ENCODE assay signal across 15 mouse cellular contexts in the genomic region with DNA sequence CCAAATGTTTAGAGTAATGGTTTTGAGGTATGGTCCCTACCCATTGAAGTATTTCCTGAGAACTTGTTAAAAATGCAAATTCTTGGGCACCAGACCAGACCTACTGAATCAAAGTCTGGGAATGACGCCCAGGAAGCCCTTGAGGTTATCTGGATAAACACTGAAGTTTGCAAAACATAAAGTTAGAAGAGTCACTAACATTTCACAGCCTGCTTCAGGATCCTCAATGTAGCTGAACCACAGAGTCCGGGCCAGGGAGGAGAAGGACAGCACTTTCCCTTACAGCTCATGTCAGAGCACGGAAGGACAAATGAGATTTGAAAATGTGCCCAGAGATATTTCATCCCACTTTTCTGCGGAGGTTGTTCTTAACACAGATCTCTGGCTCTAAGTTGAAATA.
DNase-seq lines count a peak whose midpoint lies in the region; ATAC-seq and TF ChIP-seq lines count a peak whose summit lies in the region.
"Had no signal": no experiment of that assay in that cellular context is flagged by ENCODE, and none has a peak within 500 bp of the region (broad histone marks: within the 10 kb centered on the region; RNA-seq: fewer than 3 reads in every experiment).

No protein-coding gene starts in this region.

- no peaks in the 10 kb centered on the region for H3K36me3 ChIP-seq in kidney, postnatal 0 days (ENCODE audit: insufficient read depth, low read length)
- H3K36me3 ChIP-seq in lung, postnatal 0 days (ENCODE audit: insufficient read depth, low read length), result no peaks in the 10 kb centered on the region
- no peaks in the 10 kb centered on the region for H3K36me3 ChIP-seq in forebrain, embryonic 13.5 days (ENCODE audit: poor library complexity, severe bottlenecking)
- H3K36me3 ChIP-seq: G1E; hindbrain, embryonic 15.5 days had no signal

- H3K9me3 ChIP-seq in kidney, postnatal 0 days (replicated peaks; ENCODE audit: low read length), result no peaks in the 10 kb centered on the region
- H3K9me3 ChIP-seq in lung, postnatal 0 days (ENCODE audit: low read length), result no peaks in the 10 kb centered on the region
- no peaks in the 10 kb centered on the region for H3K9me3 ChIP-seq in forebrain, embryonic 13.5 days (replicated peaks)
- H3K9me3 ChIP-seq: G1E; hindbrain, embryonic 15.5 days had no signal

- 0 out of 2 replicates have a peak overlapping the region, but pooled peaks have one; percentile 8 for H3K27ac ChIP-seq in kidney, postnatal 0 days
- H3K27ac ChIP-seq in lung, postnatal 0 days (ENCODE audit: low read length), result no peak overlapping the region
- no peak overlapping the region for H3K27ac ChIP-seq in forebrain, embryonic 13.5 days
- H3K27ac ChIP-seq: hindbrain, embryonic 15.5 days had no signal

- peak; percentile 50 for ATAC-seq in frontal cortex, adult (ENCODE audit: low TSS enrichment)
- no peak for ATAC-seq in kidney, postnatal 0 days (replicated peaks; ENCODE audit: low FRiP score, low read depth)
- ATAC-seq in lung, postnatal 0 days, result peak; percentile 75
- ATAC-seq in forebrain, embryonic 13.5 days, result no peak

- DNase-seq in frontal cortex, postnatal 10 days (ENCODE audit: low spot score in 2 of 2), result no peak
- peak; percentile 22 for DNase-seq in brain, embryonic 14.5 days (ENCODE audit: low read depth)
- peak; percentile 84 for DNase-seq in kidney, postnatal 0 days (ENCODE audit: low spot score)
- peak; percentile 77 for DNase-seq in lung, postnatal 0 days (ENCODE audit: low spot score)
- DNase-seq in cerebellum, postnatal 36 days, result no peak
- no peak for DNase-seq in c-Kit-positive CD71-positive TER-119-positive erythroid progenitor cells, embryonic 14.5 days (ENCODE audit: low spot score)
- DNase-seq: cerebellum, adult 8-10 months; embryo, embryonic 11 days; liver; right cerebral cortex, postnatal 25 days had no signal

- 55% methylated on average over 4 of the region's 4 CpGs for WGBS in kidney, postnatal 0 days
- 26% methylated on average over 4 of the region's 4 CpGs for WGBS in lung, postnatal 0 days
- WGBS in forebrain, embryonic 13.5 days, result 87% methylated on average over 4 of the region's 4 CpGs

- no peak overlapping the region for H3K4me2 ChIP-seq in kidney, postnatal 0 days (ENCODE audit: low read length)
- peak overlapping the region; percentile 9; the same call in 1 of the 2 replicates for H3K4me2 ChIP-seq in lung, postnatal 0 days (replicated peaks; ENCODE audit: low read depth, low read length)
- H3K4me2 ChIP-seq in forebrain, embryonic 13.5 days, result no peak overlapping the region
- H3K4me2 ChIP-seq: hindbrain, embryonic 15.5 days had no signal

- no peak for TF ChIP-seq CTCF in brain, embryonic 14.5 days (IDR thresholded peaks at IDR 0.05; ENCODE audit: borderline replicate concordance, extremely low read depth, insufficient read depth, insufficient read length)
- TF ChIP-seq CTCF in kidney, postnatal 0 days (IDR thresholded peaks at IDR 0.05; ENCODE audit: low read depth), result no peak
- TF ChIP-seq CTCF in lung, postnatal 0 days (IDR thresholded peaks at IDR 0.05), result no peak

- TF ChIP-seq EP300 in lung, postnatal 0 days (IDR thresholded peaks at IDR 0.05), result peak; percentile 85

- H3K4me3 ChIP-seq in kidney, postnatal 0 days (replicated peaks; ENCODE audit: low read depth, low read length), result no peak overlapping the region
- H3K4me3 ChIP-seq in lung, postnatal 0 days (ENCODE audit: low read depth, low read length), result no peak overlapping the region
- no peak overlapping the region for H3K4me3 ChIP-seq in forebrain, embryonic 13.5 days
- H3K4me3 ChIP-seq: erythroblast, embryonic 14.5 days; hindbrain, embryonic 15.5 days had no signal

- H3K9ac ChIP-seq in kidney, postnatal 0 days (ENCODE audit: low read depth, low read length), result no peak overlapping the region
- no peak overlapping the region for H3K9ac ChIP-seq in lung, postnatal 0 days (replicated peaks; ENCODE audit: low read depth)
- H3K9ac ChIP-seq in forebrain, embryonic 13.5 days, result no peak overlapping the region
- H3K9ac ChIP-seq: hindbrain, embryonic 15.5 days had no signal

- no peak for TF ChIP-seq POLR2A in brain, embryonic 14.5 days (IDR thresholded peaks at IDR 0.05; ENCODE audit: borderline replicate concordance, extremely low read depth, insufficient read depth, insufficient read length, poor library complexity, severe bottlenecking)

- no peaks in the 10 kb centered on the region for H3K4me1 ChIP-seq in kidney, postnatal 0 days (replicated peaks; ENCODE audit: insufficient read depth, low read length)
- H3K4me1 ChIP-seq in lung, postnatal 0 days (ENCODE audit: insufficient read depth, low read depth, low read length), result no peaks in the 10 kb centered on the region; the same call in 1 of the 2 replicates
- H3K4me1 ChIP-seq in forebrain, embryonic 13.5 days, result no peaks in the 10 kb centered on the region
- H3K4me1 ChIP-seq: hindbrain, embryonic 15.5 days had no signal

- H3K27me3 ChIP-seq in kidney, postnatal 0 days (ENCODE audit: insufficient read depth, low read length), result no peaks in the 10 kb centered on the region
- H3K27me3 ChIP-seq in lung, postnatal 0 days (replicated peaks; ENCODE audit: insufficient read depth, low read length), result no peaks in the 10 kb centered on the region
- no peaks in the 10 kb centered on the region for H3K27me3 ChIP-seq in forebrain, embryonic 13.5 days
- H3K27me3 ChIP-seq: hindbrain, embryonic 15.5 days had no signal

Comparison
In these comparisons a context has a peak if more than half of its experiments do, and no peak if none do; other contexts are left out.
1. ATAC-seq: peak in frontal cortex, adult (single experiment) and lung, postnatal 0 days (single experiment); none in kidney, postnatal 0 days (single experiment) and forebrain, embryonic 13.5 days (single experiment).
2. DNase-seq: peak in brain, embryonic 14.5 days (single experiment), kidney, postnatal 0 days (single experiment) and lung, postnatal 0 days (single experiment); none in frontal cortex, postnatal 10 days (0 of 2), cerebellum, postnatal 36 days (0 of 2) and c-Kit-positive CD71-positive TER-119-positive erythroid progenitor cells, embryonic 14.5 days (single experiment).